Mouse (Mus musculus) MEL-GATA-1-ER (cell line): ENCODE measurements around the gene Tulp3.
"Not testable (repeated sequence)": the region's sequence is repeated elsewhere in the genome, so short reads cannot be mapped to it uniquely, and the experiment has no call there.

Source experiments
- DNase-seq: peaks from one replicate; pipeline ENCODE4 v3.0.0-alpha.2; 2012; ENCODE audit warnings: low read depth; ENCODE audit errors: extremely low read depth

The Tulp3 gene

DNA sequence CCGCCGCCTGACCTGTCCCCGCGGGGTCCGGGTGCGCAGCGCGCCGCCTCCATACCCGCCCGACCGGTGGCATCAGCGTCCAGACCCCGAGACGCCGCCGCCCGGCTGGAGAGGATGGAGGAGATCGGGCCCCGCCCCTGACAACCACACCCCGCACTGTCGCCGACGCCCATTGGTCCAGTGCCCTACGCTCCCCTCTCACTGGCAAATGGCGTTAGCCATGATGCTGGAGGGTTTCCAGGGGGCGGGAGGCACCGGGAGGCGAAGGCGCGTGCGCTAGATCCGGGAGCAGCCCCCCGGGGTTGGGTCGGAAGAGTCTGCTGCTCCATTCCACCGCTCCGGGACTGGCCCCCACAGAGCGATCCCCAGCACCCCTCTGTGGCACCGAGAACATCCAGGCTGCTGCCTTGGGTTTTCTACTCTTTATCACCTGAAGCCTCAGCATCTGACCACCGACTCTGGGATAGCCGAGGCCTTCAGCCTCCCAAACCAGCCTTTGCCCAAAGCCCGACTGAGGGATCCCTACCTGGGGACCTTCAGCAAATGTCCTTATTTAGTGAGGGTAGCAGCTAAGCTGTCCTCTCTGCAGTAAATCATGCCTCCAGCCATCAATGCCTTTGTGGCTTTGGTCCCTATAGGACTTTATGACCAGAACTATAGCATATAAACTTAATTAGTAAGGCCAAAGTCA, at the start of gene Tulp3:
Gene Tulp3 (minus strand): TSS at position 126 of the 691 bp plus-strand sequence.
- DNase-seq = peak; percentile 79

DNA sequence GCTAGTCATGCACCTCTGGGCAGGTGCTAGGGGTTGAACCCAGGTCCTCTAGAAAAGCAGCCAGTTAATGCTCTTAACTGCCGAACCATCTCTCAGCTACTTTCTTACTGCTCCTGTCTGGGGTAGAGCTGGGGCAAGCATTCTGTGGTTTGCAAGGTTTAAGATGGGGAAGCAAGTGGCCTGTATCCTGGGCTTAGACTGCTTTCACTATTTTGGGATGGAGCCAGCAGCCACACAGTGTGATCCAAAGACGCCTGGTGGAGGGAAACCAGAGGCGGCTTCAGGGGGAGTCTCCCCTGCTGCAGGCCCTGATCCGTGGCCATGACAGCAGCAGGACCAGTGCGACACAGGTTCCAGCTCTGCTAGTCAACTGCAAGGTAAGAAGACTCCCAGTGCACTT, 49.1 kb upstream of the Tulp3 start:
- DNase-seq = no peak

DNA sequence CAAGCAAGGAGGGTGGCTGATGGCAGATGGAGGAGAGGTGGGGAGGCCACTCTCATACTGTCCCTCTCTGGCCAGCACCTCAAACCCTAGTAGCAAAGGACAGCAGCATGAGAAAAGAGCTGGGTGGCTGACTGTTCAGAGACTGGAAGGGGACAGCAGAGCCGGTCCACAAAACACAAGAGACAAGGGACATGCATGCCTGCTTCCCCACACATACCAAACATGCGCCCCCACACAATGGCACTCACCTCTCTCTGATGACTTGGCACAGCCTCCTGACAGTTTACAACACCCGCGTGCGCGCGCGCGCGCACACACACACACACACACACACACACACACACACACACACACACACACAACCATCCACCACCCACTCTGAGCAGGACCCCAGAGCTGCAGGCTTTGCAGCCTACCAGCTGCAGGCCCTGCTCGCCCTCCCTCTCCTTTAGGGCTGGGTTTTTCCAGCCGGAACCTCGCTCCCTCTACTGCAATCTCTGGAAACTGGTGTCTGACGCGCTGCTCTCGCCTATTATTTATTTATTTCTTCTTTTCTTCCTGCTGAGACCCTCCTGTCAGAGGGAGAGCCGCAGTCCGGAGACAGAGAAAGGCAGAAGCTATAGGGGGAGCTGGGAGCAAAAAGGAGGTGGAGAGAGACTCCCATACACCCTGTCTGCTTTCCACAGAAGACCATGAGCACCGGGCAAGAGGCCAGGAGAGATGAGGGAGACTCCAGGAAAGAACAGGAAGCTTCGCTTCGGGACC, 44.0 kb upstream of the Tulp3 start:
- DNase-seq = no peak

DNA sequence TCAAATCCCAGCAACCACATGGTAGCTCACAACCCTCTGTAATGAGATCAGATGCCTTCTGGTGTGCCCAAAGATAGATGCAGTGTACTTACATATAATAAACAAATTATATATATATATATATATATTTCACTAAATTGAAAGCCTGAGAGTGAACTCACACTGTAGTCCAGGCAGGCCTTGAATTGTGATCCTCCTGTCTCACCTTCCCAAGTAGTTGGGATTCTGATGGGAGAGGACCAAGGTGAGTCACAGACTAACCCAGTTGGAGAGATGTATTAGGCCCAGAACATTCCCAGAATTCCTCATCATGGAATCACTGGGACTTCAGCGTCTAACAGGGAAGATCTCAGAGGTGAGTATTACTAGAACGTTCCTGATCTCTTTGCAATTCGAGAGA, 43.3 kb upstream of the Tulp3 start, which contains the start of gene Nrip2:
Gene Nrip2 (plus strand): TSS at position 301 of the 400 bp plus-strand sequence.
- DNase-seq = no peak

DNA sequence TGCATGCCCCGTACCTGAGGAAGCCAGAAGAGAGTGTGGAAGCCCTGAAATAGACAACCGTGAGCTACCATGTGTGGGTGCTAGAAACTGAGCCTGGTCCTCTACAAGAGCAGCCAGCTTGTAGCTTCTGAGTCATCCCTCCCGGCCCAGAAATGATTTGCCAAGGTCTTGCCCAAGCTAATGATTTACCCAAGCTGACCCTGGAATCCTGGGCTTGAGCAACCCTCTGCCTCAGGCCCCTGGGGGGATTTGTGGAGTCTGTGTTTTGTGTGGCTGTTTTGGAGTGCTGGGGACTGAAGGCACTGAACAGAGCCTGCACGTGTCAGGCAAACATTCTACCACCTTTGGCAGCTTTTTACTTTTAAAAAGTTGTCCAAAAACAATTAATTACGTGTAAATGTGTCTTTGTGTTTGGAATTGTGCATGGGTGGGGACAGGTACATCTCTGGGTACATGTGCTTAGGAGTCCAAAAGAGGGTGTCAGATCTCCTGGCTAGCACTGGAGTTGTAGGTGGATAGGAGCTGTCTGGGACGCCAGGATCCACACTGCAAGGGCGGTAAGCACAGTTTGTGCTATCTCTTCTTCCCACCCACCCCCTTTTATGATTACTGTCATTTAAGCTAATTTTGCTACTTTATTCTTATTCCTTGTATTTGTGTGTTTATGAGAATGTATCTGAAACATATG, 42.1 kb upstream of the Tulp3 start:
- no peak for DNase-seq

DNA sequence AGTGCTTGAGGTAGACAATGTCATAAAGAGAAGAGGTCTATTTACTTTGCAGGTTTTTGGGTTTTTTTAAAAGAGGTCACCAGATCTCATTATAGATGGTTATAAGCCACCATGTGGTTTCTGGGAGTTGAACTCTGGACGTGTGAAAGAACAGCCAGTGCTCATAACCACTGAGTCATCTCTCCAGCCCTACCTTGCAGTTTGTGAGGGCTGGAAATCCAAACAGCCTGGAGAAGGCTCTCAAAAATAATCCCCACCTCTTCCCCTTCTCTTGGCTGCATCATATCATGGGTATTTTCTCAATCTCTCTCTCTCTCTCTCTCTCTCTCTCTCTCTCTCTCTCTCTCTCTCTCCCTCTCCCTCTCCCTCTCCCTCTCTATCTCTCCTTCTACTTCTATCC, 35.0 kb upstream of the Tulp3 start:
- no peak for DNase-seq

DNA sequence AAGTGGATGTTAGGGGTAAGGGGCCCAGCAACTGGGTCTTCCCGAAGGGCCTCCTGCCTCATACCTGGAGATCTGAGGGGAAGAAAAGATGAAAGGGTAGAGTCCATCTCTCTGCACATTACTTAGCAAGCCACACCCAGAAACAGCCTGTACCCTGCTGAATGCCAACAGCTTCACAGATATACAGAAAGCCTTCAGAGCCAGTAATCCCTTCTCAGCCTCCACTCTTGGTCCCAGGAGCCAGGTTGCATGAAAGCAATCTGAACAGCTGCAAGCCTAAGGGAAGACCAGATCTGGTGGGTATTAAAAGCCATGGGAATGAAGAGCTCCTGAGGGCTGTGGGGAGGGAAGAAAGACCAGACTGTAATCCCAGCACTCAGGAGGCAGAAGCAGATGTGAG, 33.5 kb upstream of the Tulp3 start:
- DNase-seq = no peak

DNA sequence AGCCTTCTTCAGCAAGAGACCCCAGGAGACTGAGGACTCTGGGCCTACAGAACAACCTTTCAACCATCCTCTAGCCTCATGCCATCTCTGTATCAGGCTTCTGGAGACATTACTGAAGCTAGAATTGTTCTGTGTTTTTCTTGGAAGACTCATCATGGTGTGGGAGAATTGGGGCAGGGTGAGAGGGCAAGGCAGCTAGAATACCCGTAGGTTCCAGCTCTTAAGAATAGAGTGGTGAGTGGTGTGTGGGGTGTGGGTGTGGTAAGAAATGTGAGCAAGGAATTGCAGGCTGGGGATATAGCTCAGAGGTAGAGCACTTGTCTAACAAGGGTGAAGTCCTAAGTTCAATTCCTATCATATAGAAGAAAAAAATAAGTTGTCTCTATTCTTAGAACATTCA, 29.4 kb upstream of the Tulp3 start:
- DNase-seq = no peak

DNA sequence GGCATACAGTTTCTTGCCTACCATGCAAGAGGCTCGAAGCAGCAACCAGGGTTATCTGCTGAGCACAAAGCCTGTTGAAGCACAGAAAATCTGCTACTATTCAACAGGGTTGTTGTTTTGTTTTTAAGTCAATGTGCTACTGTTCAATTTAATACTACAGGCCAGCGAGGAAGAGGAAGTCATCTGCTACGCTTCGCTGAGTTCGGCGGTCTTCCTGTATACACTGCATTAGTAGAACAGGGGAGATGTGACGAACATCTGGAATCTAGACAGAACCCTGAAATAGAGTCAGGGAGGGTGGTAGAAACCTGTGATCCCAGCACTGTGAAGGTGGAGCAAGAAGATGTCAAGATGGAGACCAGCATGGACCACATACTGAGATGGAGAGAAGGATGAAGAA, 28.1 kb upstream of the Tulp3 start:
- DNase-seq = no peak

DNA sequence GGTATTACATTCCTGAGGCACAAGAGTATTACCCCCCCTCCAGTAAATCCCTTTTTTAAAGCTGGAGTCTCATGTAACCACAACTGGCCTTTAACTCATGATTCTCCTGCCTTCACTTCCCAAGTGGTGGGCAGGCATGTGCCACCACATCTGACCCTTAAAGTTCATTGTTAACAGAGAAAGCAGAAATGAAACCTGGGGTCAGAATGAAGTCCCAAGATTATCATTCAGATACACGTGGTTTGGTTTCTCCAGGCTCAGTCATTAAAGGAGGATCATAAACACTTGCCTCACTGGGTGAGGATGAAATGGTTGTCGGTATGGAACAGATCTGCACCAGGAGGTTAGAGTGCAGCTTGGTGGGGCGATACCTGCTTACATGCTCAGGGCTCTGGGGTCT, 25.6 kb upstream of the Tulp3 start:
- DNase-seq = no peak

DNA sequence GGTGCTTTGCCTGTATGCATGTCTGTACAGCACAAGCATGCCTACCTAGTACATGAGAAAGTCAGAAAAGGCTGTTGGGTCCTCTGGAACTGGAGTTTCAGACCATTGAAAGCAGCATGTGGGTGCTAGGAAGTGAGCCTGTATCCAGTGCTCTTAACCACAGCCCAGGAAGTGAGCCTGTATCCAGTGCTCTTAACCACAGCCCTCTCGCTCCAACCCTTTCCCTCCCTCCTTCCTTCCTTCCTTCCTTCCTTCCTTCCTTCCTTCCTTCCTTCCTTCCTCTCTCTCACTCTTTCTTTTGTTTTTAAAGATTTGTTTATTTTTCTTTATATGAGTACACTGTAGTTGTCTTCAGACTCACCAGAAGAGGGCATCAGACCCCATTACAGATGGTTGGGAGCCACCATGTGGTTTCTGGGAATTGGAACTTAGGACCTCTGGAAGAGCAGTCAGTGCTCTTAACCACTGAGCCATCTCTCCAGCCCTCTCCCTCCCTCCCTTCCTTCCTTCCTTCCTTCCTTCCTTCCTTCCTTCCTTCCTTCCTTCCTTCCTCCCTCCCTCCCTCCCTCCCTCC, 25.0 kb upstream of the Tulp3 start:
- not testable (repeated sequence) for DNase-seq

DNA sequence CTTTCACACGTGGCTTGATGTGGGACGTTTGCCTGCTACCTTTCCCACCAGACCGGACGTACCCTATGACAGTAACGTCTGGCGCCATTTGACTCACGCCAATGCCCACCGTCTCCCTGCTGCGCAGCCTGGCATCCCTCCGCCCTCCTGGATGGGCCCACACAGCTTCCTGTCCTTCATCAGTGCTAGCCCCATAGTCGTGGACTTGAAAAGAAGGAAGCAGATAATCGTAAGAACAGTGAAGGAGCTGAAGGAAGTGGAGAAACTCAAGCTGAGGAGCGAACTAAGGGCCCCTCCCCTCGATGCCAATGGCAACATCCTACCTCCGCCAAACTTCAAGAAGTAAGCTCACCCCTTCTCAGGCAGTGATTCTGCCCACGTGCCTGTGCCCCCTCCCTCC, 24.0 kb upstream of the Tulp3 start:
- no peak for DNase-seq

DNA sequence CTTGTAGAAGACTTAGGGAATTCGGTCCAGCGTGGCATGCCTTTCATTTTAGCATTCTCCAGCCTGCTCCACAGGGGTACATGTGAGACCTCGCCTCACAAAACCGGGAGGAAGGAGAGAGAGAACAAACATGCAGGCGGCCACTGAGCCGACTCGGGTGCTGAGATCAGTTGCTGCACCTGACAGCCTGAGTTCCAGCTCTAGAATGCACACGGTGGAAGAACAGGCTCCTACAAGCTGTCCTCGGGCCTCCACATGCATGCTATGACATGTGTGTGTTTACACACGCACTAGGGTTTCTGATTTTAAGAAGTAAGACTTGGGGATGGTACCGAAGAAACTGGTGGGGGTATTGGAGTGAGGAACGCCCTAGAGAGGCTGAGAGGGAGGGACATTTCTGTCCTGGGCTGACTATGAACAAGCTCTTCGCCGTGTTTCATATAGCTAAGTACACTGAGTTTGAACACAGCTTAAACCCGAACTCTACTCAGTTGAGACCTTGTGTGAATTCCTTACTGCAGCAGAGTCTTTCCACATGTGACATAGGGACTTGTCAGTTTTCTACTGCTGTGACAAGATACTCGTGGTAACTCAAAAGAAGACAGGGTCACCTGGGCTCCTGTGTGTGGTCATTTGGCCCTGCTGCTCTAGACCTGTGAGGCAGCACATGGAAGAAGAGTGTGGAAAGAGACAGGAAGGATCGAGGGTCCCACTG, 20.9 kb upstream of the Tulp3 start:
- DNase-seq = no peak

DNA sequence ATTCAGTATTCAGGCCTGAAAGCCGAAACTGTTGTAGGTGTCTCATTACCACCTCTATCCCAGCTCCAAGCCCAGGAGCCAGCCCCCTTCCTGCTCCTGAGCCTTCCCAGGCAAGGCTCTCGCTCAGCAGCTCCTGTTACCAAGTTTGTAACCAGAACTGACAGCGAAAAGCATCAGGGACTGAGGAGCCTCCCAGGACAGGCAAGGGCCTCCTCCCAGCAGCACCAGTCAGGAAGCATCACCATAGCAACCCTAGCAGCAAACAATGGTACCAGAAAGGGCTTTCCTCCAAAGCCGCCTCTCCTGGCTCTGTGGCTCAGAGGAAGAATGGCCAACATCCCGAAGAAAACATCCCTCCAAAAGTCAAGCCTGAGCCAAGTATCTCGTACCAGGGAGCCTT, 19.5 kb upstream of the Tulp3 start, which contains the start of the genes Tex52 and Gm44596:
Gene Tex52 (plus strand): TSS at position 265 of the 400 bp plus-strand sequence.
Gene Gm44596 (plus strand): TSS at position 312 of the 400 bp plus-strand sequence.
- no peak for DNase-seq

DNA sequence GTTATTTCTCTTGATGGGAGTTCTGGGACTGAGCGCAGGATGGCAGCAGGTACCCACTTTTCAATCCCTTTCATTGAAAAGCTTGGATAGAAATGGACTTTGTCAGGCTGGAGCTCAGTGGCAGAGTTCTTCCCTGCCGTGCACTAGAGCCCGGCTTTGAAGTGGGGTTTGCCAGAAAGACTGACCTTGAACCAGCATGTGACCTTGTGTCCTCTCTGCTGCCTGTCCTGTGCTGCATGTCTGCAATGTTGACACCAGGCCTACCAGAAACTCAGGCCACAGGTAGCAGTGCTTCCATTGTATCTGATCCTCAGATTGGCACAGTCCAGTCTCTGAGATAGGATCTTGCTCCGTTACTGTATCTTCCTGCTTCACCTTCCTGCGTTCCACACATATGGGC, 14.4 kb upstream of the Tulp3 start:
- DNase-seq = no peak

DNA sequence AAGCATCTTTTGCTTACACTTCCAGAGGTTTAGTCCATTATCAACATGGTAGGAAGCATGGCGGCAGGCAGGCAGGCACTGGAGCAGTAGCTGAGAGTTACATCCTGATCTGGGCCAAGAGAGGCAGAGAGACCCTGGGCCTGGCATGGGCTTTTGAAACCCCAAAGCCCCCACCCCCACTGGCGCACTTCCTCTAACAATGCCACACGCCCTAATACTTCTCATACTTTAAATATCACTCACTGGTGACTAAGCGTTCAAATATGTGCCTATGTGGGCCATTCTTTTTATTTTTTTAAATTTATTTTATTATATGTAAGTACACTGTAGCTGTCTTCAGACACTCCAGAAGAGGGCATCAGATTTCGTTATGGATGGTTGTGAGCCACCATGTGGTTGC, 10.8 kb upstream of the Tulp3 start:
- no peak for DNase-seq

DNA sequence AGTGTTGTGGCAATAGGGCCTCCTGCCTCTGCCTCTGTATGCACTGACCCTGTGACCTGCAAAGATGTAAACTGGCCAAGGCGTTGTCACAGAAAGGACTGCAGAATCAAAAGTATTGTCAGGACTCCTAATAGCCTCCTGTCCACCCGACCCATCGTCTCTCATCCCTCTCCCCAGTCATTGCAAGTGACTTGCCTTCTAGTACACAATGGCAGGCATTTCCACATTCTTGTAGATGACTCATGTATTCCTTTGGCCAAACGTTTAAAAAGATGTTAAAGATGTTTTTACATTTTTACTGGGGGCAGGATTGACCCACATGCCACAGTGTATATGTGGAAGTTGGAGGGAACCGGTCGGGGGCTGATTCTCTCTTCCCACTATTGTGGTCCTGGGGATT, 9.1 kb upstream of the Tulp3 start:
- no peak for DNase-seq

DNA sequence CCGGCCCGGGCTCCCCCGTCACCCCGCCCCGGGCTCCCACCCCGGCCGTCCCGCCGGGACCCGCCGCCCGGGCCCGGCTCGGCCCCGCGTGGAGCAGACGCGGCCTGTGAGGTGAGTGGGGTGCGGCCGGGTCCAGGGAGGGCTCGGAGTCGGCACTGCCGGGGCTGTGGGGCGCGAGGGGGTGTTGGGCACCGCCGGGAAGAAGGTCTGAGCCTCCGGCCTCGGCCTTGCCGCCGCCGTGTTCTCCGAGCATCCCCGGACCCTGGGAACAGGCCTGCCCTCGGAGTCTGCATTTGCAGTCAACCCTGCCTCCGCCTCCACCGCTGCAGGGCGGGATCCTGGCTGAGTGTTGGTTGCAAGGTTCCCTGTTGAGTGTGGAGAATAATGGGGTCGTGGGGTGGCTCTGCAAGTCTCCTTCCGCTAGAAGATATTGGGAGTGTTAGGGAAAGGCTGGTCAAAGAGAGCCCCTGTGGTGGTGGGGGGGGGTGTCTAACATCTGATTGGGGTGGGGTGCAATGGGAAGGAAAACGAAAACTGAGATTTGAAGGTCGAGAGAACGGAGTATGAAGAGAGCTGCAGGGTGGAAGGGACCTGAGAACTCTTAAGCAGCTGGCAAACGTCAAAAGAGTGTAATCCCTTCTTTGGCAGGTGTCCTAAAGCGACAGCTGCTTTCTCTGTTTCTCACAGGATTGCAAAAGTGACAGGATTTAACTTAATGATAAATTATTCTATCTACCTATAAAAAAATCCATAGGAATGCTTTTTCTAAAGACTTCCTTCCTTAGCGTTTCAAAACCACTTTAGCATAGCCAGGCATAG, 7.6 kb upstream of the Tulp3 start:
- DNase-seq = no peak

DNA sequence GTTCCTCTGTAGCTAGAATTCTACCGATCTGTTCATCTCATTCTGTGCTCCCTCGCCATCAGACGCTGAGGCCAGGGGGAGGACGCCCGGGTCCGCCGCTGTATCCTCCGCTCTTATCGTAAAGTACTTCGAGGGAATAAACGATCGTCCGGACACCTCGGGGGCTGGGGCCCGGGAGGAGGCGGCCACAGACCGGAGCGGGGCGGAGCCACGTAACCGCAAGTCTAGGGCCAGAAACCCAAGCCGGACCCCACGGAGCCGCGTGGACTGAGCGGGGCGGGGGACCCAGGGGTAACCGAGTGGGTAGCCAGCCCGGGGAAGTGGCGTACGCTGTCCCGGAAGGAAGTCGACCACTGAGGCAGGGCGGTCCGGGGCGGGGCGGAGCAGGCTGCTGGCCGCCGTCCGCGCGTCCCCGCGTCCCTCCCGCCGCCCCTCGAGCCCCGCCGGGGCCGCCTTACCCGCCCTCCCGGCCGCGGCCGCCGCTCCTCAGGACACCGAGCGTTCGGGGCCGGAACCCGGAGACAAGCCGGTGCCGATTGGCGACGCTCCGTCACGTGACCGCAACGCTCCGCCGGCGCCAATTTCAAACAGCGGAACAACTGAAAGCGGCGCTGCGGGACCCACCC, 6.8 kb upstream of the Tulp3 start, which contains the start of the genes Rhno1 and Foxm1:
Gene Rhno1 (minus strand): TSS at position 531 of the 626 bp plus-strand sequence.
Gene Foxm1 (plus strand): TSS at position 587 of the 626 bp plus-strand sequence.
- no peak for DNase-seq

DNA sequence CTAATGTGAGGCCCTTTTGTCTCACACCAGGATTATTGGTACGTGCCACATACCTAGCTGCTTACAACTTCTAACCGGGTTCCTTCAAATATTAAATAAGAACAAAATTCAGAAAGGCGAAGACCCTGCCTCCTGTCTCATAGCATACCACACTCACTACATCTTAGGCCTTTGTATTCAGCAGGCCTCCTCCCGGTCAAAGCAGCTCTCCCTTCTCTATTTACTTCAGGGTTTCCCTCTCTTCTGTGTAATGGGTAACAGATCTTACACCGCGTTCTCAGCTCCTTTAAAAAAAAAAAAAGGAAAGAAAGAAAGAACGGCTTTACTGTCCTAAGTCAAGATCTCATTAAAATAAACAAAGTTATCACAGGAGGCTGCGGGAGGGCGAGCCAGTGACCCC, 6.2 kb upstream of the Tulp3 start:
- no peak for DNase-seq
